In the genomic region with DNA sequence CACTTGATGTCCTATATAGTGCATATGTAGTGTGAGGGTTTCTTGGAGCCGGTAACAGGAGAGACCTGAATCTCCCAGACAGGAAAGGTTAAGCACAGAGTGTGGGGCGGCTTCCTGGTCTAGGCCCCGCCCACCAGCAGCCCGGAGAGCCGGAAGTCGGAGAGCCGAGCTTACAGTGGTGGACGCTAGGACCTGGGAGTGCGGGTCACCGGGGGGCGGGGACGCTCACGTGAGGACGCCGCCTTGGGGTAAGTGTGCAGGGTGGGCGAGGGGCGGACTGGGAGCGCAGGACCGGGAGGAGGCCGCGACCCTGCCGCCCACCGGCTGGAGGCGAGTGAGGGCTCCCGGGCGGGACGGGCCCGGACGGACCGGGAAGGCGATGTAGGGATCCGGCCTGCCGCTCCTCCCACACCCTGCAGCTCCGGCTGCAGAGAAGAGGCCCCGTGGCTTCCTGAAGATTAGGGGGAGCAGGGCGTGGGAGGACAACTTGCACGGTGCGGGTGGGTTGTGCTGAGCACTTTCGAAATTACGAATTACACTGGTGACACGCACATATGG, we compare ENCODE assay signal across 7 mouse cellular contexts. TPM values are rescaled to one million over a fixed set of nuclear protein-coding genes. Genes with fewer than 3 reads are reported as not detected.
DNase-seq lines count a peak whose midpoint lies in the region; ATAC-seq lines count a peak whose summit lies in the region.

A gene (plus strand): TSS at position 144 of the 558 bp plus-strand sequence.

- peak; percentile 97 for ATAC-seq in midbrain, embryonic 13.5 days

- DNase-seq in adrenal gland, adult 8-10 months, result peak; percentile 82
- DNase-seq in embryo, embryonic 9.5 days (ENCODE audit: extremely low spot score), result peak; percentile 92
- no peak for DNase-seq in gonadal fat pad, adult 2 months (ENCODE audit: low read depth)
- peak; percentile 87 for DNase-seq in kidney, adult 11 months
- DNase-seq in limb, embryonic 10.5 days (ENCODE audit: low spot score), result peak; percentile 97
- DNase-seq in spleen, adult 12 weeks (ENCODE audit: low spot score), result peak; percentile 85

- H3K4me3 ChIP-seq in limb, embryonic 10.5 days, result peak within 1 kb of the TSS; percentile 88
- H3K4me3 ChIP-seq in midbrain, embryonic 13.5 days (replicated peaks), result peak within 1 kb of the TSS; percentile 87

- no peaks in the 10 kb centered on the region for H3K27me3 ChIP-seq in limb, embryonic 10.5 days (ENCODE audit: low read depth, poor library complexity, severe bottlenecking)
- no peaks in the 10 kb centered on the region for H3K27me3 ChIP-seq in midbrain, embryonic 13.5 days

- peaks cover 20% of the 10 kb centered on the region for H3K4me1 ChIP-seq in limb, embryonic 10.5 days
- peaks cover 16% of the 10 kb centered on the region for H3K4me1 ChIP-seq in midbrain, embryonic 13.5 days (replicated peaks)

- WGBS in limb, embryonic 10.5 days, result under 1% methylated on average over 41 of the region's 41 CpGs
- WGBS in midbrain, embryonic 13.5 days, result under 1% methylated on average over 41 of the region's 41 CpGs

- peaks cover 29% of the 10 kb centered on the region for H3K36me3 ChIP-seq in limb, embryonic 10.5 days
- H3K36me3 ChIP-seq in midbrain, embryonic 13.5 days, result peaks cover 30% of the 10 kb centered on the region

- H3K4me2 ChIP-seq in midbrain, embryonic 13.5 days (replicated peaks), result peak within 1 kb of the TSS; percentile 65

- H3K9me3 ChIP-seq in limb, embryonic 10.5 days (replicated peaks), result no peaks in the 10 kb centered on the region
- no peaks in the 10 kb centered on the region for H3K9me3 ChIP-seq in midbrain, embryonic 13.5 days

- peak within 1 kb of the TSS; percentile 91 for H3K27ac ChIP-seq in limb, embryonic 10.5 days
- H3K27ac ChIP-seq in midbrain, embryonic 13.5 days, result peak within 1 kb of the TSS; percentile 75

- H3K9ac ChIP-seq in midbrain, embryonic 13.5 days (replicated peaks), result peak within 1 kb of the TSS; percentile 81

RNA-seq across cellular contexts. Expression of the gene that starts here (rescaled TPM):
- 10 to 100 TPM; 37.1 to 53.7 (median 46.1) TPM for total RNA-seq in adrenal gland, adult 8-10 months (2022)
- 37.1 and 45.8 TPM in 2 replicates for polyA plus RNA-seq in gonadal fat pad, adult 2 months (2012; rRNA removed)
- 34.8 and 40.4 TPM in 2 replicates for polyA plus RNA-seq in limb, embryonic 10.5 days (2016; fragmentation: Nextera tagmentation; extraction: Ambion mirVana)
- polyA plus RNA-seq in midbrain, embryonic 13.5 days (2015; fragmentation: Nextera tagmentation; extraction: Ambion mirVana), result 39.7 and 40.2 TPM in 2 replicates
